Mouse (Mus musculus): Measurements from ENCODE around the gene Orai2.
"Not testable (repeated sequence)": the region's sequence is repeated elsewhere in the genome, so short reads cannot be mapped to it uniquely, and the experiment has no call there.

Orai2 gene

DNA sequence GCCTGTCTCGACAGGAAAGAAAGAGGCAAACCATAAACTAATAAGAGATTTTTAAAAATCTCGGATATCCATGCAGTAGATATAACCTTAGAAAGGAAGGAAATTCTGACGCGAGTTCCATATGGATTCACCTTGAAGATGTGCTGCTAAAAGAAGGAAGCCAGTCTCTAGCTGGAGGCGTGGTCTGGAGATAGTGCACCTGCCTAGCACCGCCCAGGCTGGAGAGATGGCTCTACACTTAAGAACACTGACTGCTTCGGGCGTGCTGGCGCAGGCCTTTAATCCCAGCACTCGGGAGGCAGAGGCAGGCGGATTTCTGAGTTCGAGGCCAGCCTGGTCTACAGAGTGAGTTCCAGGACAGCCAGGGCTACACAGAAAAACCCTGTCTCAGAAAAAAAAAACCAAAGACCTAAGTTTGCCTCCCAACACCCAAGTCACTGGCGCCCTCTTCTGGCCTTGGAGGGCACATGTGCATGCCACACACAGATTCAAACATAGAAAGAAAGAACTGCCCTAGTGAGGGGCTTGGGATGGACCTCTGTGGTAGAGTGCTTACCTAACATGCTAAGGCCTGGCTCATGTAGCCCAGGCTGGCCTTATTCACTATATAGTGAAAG lies 32.7 kb downstream of the Orai2 start:
- in situ Hi-C loops (cut with MseI, MboI): no loop called here

DNA sequence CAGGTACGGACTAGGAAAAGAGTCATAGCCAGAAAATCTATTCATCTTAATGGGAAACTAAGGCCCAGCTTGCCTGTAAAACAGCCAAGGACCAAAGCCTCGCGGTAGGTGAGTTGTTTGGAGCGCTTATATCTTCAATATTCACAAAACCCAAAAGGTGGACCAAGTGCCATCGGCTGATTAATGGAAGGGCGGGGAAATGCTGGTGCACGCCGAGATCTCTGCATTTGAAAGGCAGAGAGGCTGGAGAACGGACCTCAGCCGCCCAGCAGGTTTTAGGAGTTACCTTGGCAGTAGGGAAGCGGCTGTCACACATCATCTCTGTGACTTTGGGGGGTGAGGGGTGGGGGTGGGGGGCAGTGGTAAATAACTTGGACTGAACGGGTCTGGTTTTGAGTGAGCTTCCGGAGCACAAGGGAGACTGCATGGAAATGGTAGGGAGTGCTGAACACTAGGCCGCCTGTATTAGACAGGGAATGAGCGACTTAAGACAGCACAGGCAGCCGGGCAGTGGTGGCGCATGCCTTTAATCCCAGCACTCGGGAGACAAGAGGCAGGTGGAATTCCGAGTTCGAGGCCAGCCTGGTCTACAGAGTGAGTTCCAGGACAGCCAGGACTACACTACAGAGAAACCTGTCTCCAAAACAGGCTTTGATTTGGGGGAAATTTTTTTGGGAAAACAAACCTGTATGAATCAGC lies 34.1 kb downstream of the Orai2 start:
- in situ Hi-C loops (cut with MseI, MboI): no loop called here

DNA sequence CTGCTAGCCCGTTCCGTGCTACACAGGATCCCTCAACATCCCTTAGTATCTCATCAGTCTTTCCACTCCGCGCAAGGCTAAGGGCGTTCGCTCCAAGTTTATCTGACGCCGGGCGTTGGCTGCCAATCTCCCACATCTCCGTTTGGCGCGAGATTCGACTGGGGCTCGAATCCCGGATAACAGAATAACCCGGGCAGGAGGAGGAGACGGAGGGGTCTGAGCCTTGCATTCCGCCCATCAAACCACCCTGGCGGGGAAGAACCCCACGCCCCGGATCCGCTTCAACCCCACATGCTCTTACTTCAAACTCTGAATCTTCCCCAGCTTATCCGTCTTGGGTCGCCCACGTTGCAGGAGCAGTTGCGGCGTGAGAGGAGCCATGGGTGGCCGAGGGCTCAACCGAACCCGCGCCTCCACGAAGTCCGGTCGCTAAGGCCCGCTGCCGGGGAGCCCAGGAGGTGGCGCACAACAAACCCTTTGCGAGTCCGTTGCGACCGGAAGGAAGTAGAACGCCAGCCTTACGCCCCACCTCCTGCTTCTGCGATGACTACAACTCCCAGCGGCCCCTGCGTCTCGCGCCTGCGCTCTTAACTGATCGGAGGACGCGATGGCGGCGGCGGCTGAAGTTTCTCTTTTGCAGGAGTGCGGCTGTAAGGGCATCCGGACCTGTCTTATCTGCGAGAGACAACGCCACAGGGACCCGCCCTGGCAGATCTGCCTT lies 34.8 kb downstream of the Orai2 start, which contains the start of the genes Lrwd1 and Alkbh4:
Gene Lrwd1, minus strand, starts transcription at position 504 of the 721 bp plus-strand sequence.
Gene Alkbh4, plus strand, starts transcription at position 576 of the 721 bp plus-strand sequence.
- in situ Hi-C loops (cut with MseI, MboI): no loop called here

DNA sequence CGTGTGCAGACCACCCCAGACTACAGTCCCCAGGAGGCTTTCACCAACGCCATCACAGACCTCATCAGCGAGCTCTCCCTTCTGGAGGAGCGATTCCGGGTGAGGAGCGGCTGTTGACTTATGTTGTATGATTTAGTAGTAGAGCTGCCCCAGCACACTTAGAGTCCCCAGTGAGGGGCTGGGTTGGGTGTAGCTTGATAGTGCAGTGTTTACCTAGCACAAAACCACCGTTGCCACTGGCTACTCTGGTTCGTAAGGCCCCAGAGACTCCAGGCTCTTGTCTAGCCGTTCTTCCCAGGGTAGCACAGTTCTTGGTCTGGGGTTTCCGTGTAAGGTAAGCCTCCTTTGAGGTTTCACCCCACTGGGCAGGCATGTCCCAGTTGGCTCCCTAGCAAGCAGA lies 48.3 kb downstream of the Orai2 start:
- in situ Hi-C loops (cut with MseI, MboI): no loop called here

DNA sequence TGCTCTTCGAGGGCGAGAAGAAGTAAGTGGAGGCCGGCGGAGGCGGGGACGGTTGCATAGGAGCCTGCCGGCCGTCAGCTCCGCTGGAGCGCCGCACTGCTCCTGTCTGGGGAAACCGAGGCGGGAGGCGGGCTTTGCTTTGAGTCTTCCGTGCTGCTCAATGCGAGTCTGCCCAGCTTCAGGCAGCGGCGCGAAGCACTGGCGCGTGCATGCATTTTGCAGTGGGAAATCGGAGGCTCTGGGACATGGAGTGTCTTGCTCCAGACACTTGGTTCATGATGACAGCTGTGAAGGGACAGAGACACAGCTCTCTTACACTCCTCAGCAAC lies 53.8 kb downstream of the Orai2 start:
- in situ Hi-C loops (cut with MseI, MboI): no loop called here

DNA sequence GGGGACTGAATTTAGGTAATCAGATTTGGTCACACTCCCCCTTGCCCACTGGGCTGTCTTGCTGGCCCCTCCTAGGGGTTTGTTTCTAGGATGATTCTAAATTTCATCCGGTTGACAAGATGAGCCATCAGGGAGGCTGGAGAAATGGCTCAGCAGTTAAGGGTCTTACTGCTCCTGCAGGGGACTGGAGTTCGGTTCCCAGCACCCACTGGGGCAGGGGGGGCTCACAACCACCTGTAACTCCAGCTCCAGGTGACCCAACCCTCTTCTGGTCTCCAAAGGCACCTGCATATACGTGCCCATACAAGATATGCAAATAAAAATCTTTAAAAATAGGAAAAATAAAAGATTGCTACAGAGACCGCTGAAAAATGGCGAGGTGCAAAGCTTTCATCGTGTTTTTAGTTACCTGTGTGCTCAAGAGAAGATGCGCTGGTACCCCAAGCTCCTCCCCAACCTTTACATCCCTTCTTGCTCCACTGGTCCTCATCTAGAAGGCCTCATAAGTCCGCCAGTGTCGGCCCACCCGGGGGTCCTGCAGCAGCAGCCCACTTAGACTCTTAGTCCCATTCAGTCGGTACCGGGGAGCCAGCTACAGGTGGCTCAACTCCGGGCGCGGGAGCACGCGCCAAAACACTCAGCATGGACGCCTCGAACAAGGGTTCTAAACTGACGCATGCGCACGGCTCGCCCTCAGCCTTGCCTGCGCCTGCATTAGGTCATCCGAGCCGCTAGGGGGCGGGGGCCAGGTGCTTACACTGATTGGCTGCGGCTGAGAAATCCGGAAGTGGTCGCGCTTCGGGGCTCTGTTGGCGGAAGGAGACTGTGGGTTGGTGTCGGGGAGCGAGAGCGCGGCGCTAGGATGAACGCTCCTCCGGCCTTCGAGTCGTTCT lies 54.4 kb downstream of the Orai2 start, which contains the start of gene Polr2j:
Gene Polr2j, plus strand, starts transcription at position 741 of the 893 bp plus-strand sequence.
- in situ Hi-C loops (cut with MseI, MboI): no loop called here

DNA sequence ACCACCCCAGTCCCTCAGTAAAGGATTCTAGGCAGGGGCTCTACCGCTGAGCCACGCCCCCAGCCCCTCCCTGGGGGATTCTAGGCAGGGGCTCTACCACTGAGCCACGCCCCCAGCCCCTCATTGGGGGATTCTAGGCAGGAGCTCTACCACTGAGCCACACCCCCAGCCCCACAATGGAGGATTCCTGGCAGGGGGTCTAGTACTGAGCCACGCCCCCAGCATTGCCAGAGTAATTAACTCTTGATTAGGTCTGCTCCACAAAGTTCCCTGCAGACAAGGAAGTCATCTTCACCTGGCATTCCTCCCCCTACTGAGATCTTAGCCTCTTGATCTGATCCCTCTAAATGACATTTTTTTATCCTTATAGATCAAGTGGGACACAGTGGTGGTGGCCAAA lies 57.0 kb downstream of the Orai2 start:
- in situ Hi-C loops (cut with MseI, MboI): not testable (repeated sequence)

DNA sequence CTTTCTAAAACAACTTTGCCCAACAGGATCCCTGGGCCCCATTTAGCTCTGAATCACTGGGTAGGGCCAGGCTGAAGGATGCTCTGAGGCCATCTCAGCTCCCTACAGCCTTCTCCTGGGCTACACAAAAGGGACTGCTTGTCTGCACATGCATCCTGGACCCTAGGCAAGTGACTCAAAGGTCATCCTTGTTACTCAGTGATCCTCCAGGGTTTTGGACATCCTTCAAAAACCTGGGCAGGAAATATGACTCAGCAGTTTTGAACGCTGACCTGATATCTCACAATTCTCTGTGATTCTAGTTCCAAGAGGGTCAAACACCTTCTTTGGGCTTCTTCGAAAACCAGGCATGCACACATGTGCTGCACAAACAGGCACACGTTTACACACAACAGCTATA lies 61.5 kb downstream of the Orai2 start:
- in situ Hi-C loops (cut with MseI, MboI): no loop called here

DNA sequence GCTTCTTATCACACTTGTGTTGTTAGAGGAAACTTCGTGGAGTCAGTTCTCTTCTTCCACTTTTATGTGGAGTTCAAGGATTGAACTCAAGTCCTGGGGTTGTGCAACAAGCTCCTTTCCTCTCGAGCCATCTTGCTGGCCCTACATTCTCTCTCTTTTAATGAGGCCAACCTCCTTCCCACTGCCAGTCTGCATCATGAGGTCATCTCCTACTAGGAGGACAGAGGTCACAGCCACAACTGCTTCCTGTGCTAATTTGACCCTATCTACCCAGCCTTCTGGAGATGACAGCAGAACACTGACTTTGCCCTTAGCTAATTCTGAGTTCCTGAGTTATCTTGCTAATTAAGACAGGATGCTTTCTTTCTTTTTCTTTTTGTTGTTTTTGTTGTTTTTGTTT lies 62.0 kb downstream of the Orai2 start:
- in situ Hi-C loops (cut with MseI, MboI): no loop called here

DNA sequence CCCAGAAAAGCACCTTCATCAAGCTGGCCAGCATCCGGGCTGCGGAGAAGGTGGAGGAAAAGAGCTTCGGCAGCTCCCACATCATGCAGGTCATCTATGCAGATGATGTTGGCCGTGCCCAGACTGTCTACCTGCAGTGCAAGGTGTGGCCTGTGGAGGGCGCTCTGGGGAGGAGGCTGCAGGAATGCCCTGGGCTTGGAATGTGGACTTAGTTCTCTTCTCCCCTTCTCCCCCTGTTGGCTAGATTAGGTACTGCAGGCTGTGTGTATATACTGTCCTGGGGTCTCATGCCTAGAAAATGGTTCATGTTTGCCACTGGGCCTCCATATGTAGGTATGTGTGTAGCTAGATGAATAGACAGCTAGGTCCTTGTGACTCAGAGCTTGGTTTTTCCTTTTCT lies 66.0 kb downstream of the Orai2 start:
- in situ Hi-C loops (cut with MseI, MboI): no loop called here

DNA sequence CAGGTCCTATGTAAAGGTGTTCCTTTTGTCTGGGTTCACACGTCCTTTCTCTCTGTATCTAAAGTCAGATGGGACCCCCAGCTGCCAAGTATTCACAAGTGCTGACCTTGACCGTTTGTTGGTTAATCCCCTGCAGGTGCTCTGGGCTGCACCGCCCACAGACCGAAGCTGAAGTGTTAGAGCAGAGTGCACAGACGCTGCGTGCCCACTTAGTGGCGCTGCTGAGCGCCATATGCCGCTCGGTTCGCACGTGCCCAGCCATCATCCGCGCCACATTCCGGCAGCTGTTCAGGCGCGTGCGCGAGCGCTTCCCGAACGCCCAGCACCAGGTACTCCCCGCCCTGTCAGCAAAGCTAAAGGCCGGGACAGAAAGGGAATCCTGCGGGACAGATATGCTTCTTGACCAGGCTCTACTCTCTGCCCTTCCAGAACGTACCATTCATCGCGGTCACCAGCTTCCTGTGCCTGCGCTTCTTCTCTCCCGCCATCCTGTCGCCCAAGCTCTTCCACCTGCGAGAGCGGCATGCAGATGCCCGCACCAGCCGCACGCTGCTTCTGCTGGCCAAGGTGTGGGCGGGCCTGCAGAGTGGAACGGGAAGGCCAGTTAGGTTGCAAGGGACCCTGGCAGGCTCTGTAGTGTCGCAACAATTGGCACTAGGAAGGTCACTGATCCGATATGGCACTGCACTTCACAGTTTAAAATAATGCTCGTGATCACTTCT lies 68.3 kb downstream of the Orai2 start:
- in situ Hi-C loops (cut with MseI, MboI): no loop called here

DNA sequence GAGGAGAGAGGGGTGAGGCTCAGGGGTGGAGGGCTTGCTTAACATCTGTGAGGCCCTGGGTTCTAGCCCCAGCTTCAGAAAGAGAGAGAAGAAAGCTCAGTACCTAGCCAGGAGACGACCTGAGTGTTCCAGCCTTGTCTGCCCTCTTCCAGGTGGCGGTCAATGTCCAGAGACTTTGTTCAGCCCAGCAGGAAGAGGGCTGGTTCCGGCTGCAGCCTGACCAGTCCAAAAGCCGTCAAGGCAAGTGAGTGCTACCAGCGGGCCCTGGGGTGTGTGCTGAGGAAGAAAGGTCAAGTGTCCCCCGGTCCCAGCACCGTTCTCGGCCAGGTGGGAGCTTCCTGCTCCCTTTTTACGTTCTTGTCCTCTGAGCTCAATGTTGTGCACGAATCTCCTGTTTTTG lies 72.0 kb downstream of the Orai2 start:
- in situ Hi-C loops (cut with MseI, MboI): no loop called here
